Mouse (Mus musculus): ENCODE data around the gene Sox5.

Sox5 gene

GRCm38 (mm10) chr6:143918405-143918947 is 863.3 kb downstream of the Sox5 start:
- in situ Hi-C loops (cut with MboI; ENCODE audit: low pct_unique_long_range_greater_than_20kb in 1 of 2, low sequenced_read_pairs in 2 of 2, unreplicated experiment in 1 of 2) = no loop called here

- in situ Hi-C loops (cut with MboI; ENCODE audit: low pct_unique_long_range_greater_than_20kb in 1 of 2, low sequenced_read_pairs in 2 of 2, unreplicated experiment in 1 of 2) = no loop called here
Observed at GRCm38 (mm10) chr6:143916152-143916735, 865.5 kb downstream of the Sox5 start.

GRCm38 (mm10) chr6:143915686-143916085 is 866.1 kb downstream of the Sox5 start:
- in situ Hi-C loops (cut with MboI; ENCODE audit: low pct_unique_long_range_greater_than_20kb in 1 of 2, low sequenced_read_pairs in 2 of 2, unreplicated experiment in 1 of 2) = no loop called here

- in situ Hi-C loops (cut with MboI; ENCODE audit: low pct_unique_long_range_greater_than_20kb in 1 of 2, low sequenced_read_pairs in 2 of 2, unreplicated experiment in 1 of 2) = no loop called here
Observed at GRCm38 (mm10) chr6:143912316-143912715, 869.5 kb downstream of the Sox5 start.

- in situ Hi-C loops (cut with MboI; ENCODE audit: low pct_unique_long_range_greater_than_20kb in 1 of 2, low sequenced_read_pairs in 2 of 2, unreplicated experiment in 1 of 2) = no loop called here
Observed at GRCm38 (mm10) chr6:143904693-143905031, 877.1 kb downstream of the Sox5 start.

GRCm38 (mm10) chr6:143903981-143904692 is 877.6 kb downstream of the Sox5 start:
- in situ Hi-C loops (cut with MboI; ENCODE audit: low pct_unique_long_range_greater_than_20kb in 1 of 2, low sequenced_read_pairs in 2 of 2, unreplicated experiment in 1 of 2) = no loop called here

- in situ Hi-C loops (cut with MboI; ENCODE audit: low pct_unique_long_range_greater_than_20kb in 1 of 2, low sequenced_read_pairs in 2 of 2, unreplicated experiment in 1 of 2) = no loop called here
Observed at GRCm38 (mm10) chr6:143900871-143901270, 880.9 kb downstream of the Sox5 start.

- in situ Hi-C loops (cut with MboI; ENCODE audit: low pct_unique_long_range_greater_than_20kb in 1 of 2, low sequenced_read_pairs in 2 of 2, unreplicated experiment in 1 of 2) = no loop called here
Observed at GRCm38 (mm10) chr6:143895092-143895491, 886.7 kb downstream of the Sox5 start.

GRCm38 (mm10) chr6:143892869-143893268 is 888.9 kb downstream of the Sox5 start:
- in situ Hi-C loops (cut with MboI; ENCODE audit: low pct_unique_long_range_greater_than_20kb in 1 of 2, low sequenced_read_pairs in 2 of 2, unreplicated experiment in 1 of 2) = no loop called here

GRCm38 (mm10) chr6:143888556-143888955 is 893.2 kb downstream of the Sox5 start:
- in situ Hi-C loops (cut with MboI; ENCODE audit: low pct_unique_long_range_greater_than_20kb in 1 of 2, low sequenced_read_pairs in 2 of 2, unreplicated experiment in 1 of 2) = no loop called here

GRCm38 (mm10) chr6:143878525-143878924 is 903.3 kb downstream of the Sox5 start:
- in situ Hi-C loops (cut with MboI; ENCODE audit: low pct_unique_long_range_greater_than_20kb in 1 of 2, low sequenced_read_pairs in 2 of 2, unreplicated experiment in 1 of 2) = no loop called here

GRCm38 (mm10) chr6:143868790-143869189 is 913.0 kb downstream of the Sox5 start:
- in situ Hi-C loops (cut with MboI; ENCODE audit: low pct_unique_long_range_greater_than_20kb in 1 of 2, low sequenced_read_pairs in 2 of 2, unreplicated experiment in 1 of 2) = no loop called here

GRCm38 (mm10) chr6:143868155-143868685 is 913.6 kb downstream of the Sox5 start:
- in situ Hi-C loops (cut with MboI; ENCODE audit: low pct_unique_long_range_greater_than_20kb in 1 of 2, low sequenced_read_pairs in 2 of 2, unreplicated experiment in 1 of 2) = no loop called here

GRCm38 (mm10) chr6:143867029-143867428 is 914.7 kb downstream of the Sox5 start:
- in situ Hi-C loops (cut with MboI; ENCODE audit: low pct_unique_long_range_greater_than_20kb in 1 of 2, low sequenced_read_pairs in 2 of 2, unreplicated experiment in 1 of 2) = no loop called here

- in situ Hi-C loops (cut with MboI; ENCODE audit: low pct_unique_long_range_greater_than_20kb in 1 of 2, low sequenced_read_pairs in 2 of 2, unreplicated experiment in 1 of 2) = no loop called here
Observed at GRCm38 (mm10) chr6:143866566-143866965, 915.2 kb downstream of the Sox5 start.

GRCm38 (mm10) chr6:143862611-143863110 is 919.1 kb downstream of the Sox5 start:
- in situ Hi-C loops (cut with MboI; ENCODE audit: low pct_unique_long_range_greater_than_20kb in 1 of 2, low sequenced_read_pairs in 2 of 2, unreplicated experiment in 1 of 2) = no loop called here

- in situ Hi-C loops (cut with MboI; ENCODE audit: low pct_unique_long_range_greater_than_20kb in 1 of 2, low sequenced_read_pairs in 2 of 2, unreplicated experiment in 1 of 2) = no loop called here
Observed at GRCm38 (mm10) chr6:143860036-143860435, 921.7 kb downstream of the Sox5 start.

- in situ Hi-C loops (cut with MboI; ENCODE audit: low pct_unique_long_range_greater_than_20kb in 1 of 2, low sequenced_read_pairs in 2 of 2, unreplicated experiment in 1 of 2) = no loop called here
Observed at GRCm38 (mm10) chr6:143859535-143859934, 922.2 kb downstream of the Sox5 start.

- in situ Hi-C loops (cut with MboI; ENCODE audit: low pct_unique_long_range_greater_than_20kb in 1 of 2, low sequenced_read_pairs in 2 of 2, unreplicated experiment in 1 of 2) = no loop called here
Observed at GRCm38 (mm10) chr6:143858551-143858950, 923.2 kb downstream of the Sox5 start.

GRCm38 (mm10) chr6:143857376-143857775 is 924.4 kb downstream of the Sox5 start:
- in situ Hi-C loops (cut with MboI; ENCODE audit: low pct_unique_long_range_greater_than_20kb in 1 of 2, low sequenced_read_pairs in 2 of 2, unreplicated experiment in 1 of 2) = no loop called here
